Mouse (Mus musculus): Measurements from ENCODE around the gene Atf3.

Gene Atf3

DNA sequence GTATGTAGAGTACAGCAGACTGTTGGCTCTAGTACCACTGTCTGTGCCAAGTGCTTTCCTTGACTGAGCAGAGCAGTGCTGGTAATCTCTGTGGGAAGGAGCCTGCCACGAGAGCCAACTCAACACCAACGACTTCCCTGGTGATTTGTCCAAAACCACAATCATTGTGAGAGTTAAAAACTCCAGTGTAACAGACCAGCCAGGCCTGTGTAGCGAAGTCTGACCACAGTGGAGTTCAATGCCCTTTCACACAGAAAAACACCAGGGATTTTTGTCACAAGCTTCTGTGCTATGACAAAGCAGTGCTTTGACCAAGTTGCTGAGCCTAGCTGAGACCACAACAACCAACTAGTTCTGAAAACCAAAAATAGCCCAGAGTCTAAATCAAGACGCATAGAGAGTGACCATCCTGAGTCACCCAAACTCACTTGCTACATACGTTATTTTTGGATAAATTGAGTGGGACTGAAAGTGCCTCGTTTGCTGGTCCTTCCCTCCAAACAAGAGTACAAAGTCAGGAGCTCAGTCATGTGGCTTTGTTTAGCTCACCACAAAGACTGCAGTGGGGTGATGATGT is 12.6 kb upstream of the Atf3 start:
- no peak for DNase-seq (ENCODE audit: low read depth, low spot score)

GRCm38 (mm10) chr1:191226570-191226969 is 8.7 kb upstream of the Atf3 start:
- no peak for DNase-seq (ENCODE audit: low read depth, low spot score)

GRCm38 (mm10) chr1:191225771-191226170 is 7.9 kb upstream of the Atf3 start:
- no peak for DNase-seq (ENCODE audit: low read depth, low spot score)

- no peak for DNase-seq (ENCODE audit: low read depth, low spot score)
Observed at GRCm38 (mm10) chr1:191224981-191225703, 7.3 kb upstream of the Atf3 start.

DNA sequence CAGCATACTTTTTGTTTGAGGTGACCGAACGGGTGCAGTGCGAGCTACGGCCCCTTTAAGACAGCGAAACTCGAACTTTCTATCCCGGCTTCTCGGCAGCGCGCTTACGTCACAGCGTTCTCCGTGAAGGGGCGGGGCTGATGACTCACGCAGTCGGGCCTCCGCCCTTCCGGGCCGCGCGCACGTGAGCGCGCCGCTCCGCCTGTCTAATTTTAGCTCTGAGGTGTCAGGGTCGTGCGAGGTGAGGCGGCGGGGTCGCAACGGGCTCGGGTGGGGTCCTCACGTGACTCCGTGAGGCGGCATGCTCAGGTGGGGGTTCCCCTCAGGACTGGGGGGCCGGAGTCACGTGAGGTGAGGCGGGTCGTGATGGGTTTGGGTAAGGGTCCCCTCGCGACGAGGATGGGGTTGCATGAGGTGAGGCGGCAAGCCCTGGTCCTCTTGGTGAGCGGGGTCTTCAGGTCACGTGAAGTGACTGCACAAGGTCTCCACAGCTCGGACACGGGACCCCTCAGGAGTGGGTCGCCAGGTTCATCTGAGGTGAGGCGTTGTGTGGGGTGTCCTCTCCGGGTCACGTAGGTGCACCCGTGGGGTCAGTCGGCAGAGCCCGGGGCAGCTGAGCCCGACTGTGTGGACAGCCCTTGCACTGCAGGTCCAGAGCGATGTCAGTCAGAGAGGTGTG is 6.6 kb upstream of the Atf3 start:
- peak; percentile 81 for DNase-seq (ENCODE audit: low read depth, low spot score)

DNA sequence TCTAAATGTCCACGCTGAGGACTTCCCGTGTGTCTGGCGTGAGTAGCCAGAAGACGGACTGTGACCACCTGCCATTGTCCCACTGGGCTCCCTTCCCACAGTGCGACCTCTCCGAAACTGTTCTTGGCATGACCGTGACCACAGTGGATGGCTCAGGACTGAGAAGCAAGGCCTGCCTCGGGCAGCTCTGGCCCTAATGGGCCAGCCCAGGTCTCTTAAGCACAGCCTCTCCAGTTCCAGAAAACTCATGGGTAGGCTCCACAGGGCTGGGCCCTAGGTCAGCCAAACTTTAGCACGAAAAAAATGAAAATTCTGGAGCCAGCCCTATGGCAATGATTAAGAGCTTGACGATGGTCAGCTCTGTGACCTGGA is 6.1 kb upstream of the Atf3 start:
- no peak for DNase-seq (ENCODE audit: low read depth, low spot score)

DNA sequence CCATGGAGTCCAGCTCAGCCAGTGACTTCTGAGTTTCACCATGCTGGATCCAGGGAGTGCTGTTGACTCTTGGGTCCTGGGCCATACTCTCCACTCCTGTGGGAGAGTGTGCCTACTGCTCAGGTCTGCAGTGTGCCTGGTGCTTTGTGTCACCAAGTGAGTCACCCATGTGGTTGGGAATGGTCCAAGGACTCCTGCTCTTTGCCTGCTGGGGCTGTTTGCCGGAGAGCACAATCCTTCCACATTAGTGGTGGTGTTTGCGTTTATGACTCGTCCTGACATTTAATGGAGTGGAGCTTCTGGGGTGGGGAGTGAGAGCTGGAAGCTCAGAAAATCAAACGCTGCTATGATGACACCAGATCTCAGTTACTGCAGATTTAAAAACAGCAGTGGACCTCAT is 4.2 kb upstream of the Atf3 start:
- DNase-seq (ENCODE audit: low read depth, low spot score): no peak

- DNase-seq (ENCODE audit: low read depth, low spot score): no peak
Observed at GRCm38 (mm10) chr1:191220588-191220987, 2.7 kb upstream of the Atf3 start.

GRCm38 (mm10) chr1:191219748-191220147 is 1.9 kb upstream of the Atf3 start:
- DNase-seq (ENCODE audit: low read depth, low spot score): no peak

- no peak for DNase-seq (ENCODE audit: low read depth, low spot score)
Observed at GRCm38 (mm10) chr1:191218583-191218982, 744 bp upstream of the Atf3 start.

DNA sequence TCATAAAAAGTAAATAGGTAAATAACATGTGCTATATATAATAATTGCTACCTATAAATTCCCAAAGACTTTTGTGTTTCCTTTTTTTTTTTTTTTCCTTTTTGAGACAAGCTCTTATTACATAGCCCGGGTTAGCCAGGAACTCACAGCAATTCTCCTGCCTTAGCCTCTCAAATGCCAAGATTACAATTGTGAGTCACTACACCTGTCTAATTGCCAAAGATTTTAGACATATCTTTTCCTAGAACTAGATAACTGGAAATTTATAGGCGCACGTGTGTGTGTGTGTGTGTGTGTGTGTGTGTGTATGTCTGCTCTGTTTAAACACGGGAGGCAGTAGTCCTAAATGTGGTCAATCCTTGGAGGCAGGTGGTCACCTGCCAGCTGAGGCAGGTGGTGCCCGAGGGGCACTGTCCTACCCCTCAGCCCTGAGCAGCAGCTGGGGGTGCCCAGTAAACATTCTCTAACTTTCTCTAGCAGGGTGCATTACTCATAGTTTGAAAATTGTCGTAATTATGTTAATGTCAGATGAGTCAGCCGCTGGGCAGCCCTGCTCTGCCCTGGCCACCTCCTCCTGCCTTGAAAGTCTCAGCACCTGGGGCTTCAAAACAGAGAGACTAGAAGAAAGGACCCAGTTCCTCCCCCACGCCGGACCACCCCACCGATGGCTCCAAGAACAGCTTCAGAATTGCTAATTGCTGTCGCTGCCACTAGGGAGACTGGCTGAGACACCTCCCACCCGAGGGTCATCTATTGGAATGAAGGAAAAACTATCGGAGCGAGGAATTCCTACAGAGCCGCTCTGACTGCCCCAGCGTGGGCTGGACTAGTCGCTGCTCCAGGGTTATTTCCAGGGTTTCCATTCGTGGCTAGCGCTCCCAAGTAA is 1.8 kb downstream of the Atf3 start:
- DNase-seq (ENCODE audit: low read depth, low spot score): no peak

DNA sequence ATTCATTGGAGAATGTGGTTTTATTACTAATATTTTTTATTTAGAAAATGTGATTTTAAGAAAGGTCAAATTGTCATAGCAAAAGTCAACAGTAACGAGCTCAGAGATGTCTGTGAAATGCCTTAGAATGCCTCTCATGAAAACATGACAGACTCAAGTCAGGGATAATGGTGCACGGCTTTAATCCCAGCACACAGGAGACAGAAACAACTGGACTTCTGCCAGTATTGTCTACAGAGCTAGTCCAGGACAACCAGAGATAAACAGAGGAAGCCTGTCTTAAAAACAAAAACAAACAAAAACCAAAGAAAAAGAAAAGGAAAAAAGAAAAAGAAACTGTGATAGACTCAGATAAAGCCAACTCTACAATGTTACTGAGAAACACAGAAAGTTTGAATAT is 6.7 kb downstream of the Atf3 start:
- DNase-seq (ENCODE audit: low read depth, low spot score): no peak

DNA sequence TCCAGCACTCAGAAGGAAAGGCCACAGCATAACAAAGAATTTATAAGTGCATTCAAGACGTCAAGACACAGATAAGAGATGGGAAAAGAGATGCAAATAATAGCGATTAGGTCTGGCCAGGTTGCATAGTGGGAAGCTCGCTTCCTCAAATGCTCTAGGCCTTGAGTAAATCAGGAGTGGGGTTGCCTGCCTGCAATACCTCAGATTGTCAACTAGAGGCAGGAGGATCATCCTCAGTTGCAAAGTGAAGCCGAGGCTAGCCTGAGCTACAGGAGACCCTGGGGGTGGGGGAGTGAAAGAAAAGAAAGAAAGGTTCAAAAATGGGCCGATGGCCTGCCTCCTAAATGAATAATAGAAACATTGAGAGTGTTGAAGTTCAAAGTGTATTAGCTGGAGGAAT is 12.0 kb downstream of the Atf3 start:
- DNase-seq (ENCODE audit: low read depth, low spot score): no peak

GRCm38 (mm10) chr1:191204876-191205275 is 13.0 kb downstream of the Atf3 start:
- DNase-seq (ENCODE audit: low read depth, low spot score): no peak

GRCm38 (mm10) chr1:191203496-191203895 is 14.3 kb downstream of the Atf3 start:
- DNase-seq (ENCODE audit: low read depth, low spot score): no peak

DNA sequence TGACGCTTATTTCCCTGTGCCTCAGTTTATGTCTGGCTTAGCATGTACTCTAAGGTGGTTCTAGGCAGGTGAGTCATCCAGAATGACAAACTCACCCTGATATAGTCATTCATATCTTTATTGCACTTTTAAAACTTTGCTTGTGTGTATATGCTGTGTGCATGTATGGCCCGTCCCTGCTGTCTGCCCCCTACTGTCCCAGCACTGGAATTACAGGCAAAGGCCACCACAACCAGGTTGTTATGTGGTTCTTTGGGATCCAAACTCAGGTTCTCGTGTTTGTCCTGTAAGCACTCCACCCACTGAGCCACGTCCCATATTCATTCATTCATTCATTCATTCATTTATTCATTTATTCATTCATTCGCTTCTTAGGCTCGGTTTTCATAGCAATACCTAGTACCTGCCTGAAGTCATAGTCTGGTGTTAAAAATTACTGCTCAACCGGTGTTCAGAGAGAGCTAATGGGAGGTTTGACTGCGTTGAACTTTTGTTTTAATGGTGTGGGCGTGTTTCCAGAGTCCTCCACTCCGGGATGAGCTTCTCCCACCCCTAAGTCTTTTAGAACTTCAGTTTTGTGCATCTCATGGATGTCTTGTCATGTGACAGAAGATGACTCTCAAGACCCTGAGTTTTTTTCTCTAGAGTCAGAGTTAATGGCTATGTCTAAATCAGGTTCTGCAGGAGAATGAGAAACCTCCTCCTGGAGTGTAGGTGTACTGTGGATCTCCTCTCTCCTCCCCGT is 15.5 kb downstream of the Atf3 start:
- DNase-seq (ENCODE audit: low read depth, low spot score): no peak

DNA sequence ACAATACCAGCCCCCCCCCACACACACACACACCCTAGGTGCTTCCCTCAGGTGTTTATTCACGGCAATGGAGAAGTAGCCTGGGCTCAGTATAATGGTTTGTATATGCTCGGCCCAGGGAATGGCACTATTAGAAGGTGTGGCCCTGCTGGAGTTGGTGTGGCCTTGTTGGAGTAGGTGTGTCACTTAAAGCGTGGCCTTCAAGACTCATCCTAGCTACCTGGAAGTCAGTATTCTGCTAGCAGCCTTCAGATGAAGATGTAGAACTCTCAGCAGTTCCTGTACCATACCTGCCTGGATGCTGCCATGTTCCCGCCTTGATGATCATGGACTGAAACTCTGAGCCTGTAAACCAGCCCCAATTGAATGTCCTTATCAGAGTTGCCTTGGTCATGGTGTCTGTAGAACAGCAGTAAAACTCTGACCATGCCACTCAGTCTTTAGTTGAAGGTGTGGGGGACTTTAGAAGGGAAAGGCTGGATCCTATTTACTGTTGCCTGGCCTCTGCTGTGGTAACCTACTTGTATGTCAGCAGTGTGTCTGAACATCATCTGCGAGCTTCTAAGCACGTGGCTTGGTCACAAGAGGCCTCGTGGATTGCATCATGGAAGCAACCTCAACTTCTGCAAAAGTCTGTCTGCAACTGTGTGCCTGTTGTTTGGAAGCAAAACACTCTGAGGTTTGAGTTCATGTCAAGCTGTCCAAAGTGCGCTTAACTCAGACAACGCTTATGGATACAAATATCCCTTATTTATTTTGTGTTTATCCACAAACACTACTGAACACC is 16.8 kb downstream of the Atf3 start:
- no peak for DNase-seq (ENCODE audit: low read depth, low spot score)

- no peak for DNase-seq (ENCODE audit: low read depth, low spot score)
Observed at GRCm38 (mm10) chr1:191197916-191198315, 19.9 kb downstream of the Atf3 start.

DNA sequence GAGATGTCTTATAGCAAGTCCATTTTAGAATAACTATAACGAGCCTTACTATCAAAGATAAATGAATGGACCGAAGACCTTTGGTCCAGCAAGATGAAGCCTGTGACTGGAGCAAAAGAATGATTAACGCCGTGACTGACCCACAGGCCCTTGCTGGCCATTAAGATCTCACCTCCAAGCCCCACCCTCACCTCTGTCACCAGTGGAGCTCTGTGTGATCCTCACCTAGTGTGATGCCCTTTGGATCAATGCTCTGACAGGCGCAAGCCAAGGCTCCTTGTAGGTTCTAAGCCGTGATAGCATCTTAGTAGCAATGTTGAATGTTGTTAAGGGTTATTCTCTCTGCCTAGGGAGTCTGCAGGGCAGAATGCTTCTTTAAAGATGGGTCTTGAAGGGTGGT is 21.8 kb downstream of the Atf3 start:
- DNase-seq (ENCODE audit: low read depth, low spot score): no peak

DNA sequence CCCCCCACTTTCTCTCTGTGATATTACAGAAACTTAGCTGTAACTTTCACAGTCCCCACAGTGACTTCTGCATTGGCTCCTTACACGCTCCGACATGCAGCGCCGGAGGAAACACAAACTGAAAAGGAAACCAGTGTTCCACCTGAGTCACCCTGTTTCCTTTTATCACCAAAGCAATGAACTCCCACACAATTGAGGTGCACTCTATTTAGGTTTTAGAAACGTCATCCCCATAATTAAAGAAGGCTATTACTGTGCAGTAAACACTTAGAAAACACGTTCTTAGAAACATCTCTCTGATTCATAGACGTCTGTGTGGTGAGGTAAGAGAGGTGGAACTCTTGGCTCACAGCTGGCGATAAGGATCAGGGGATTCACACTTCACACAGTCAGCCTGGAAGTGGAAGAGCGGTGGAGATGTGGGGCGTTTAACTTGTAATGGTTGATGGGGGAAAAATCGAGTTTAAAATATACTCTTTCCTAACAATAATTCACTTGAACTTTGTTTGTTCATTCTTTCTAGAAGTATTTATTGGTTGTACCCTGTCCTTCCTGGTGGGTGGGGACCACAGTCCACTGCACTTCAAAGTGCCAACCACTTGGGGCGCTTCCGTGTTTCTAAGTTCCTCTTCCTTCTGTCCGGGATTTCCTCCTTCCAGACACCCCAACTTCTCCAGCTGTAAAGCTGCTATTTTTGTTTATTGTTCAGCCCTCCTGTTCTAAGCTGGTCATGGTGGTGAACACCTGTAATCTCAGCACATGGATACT is 24.0 kb downstream of the Atf3 start:
- no peak for DNase-seq (ENCODE audit: low read depth, low spot score)

Data from brain, embryonic 18.5 days (tissue).